Mouse (Mus musculus) embryonic facial prominence, embryonic 15.5 days (tissue): ENCODE results near the gene Srd5a1. TPM values are rescaled to one million over a fixed set of nuclear protein-coding genes. Genes with fewer than 3 reads are reported as not detected.
"Not testable (repeated sequence)": the region's sequence is repeated elsewhere in the genome, so short reads cannot be mapped to it uniquely, and the experiment has no call there.

Source experiments
- ATAC-seq: fragments of 200-750 bp; cut with Nextera tagmentation; 2 replicates; pipeline ENCODE4 v1.8.0; 2017; ENCODE audit warnings: low read depth, moderate TSS enrichment; ENCODE audit not compliant: insufficient number of reproducible peaks, low FRiP score, low TSS enrichment
- H3K27ac ChIP-seq: fragments of 300-500 bp; sonication (generic); replicated peaks from 2 replicates; pipeline ENCODE4 v1.5.1; 2015; ENCODE audit warnings: mild to moderate bottlenecking, inconsistent platforms
- H3K27me3 ChIP-seq: fragments of 300-500 bp; sonication (generic); 2 replicates; pipeline ENCODE4 v1.6.1; 2015; ENCODE audit warnings: inconsistent platforms
- H3K36me3 ChIP-seq: fragments of 300-500 bp; sonication (generic); 2 replicates; pipeline ENCODE4 v1.6.1; 2015; ENCODE audit warnings: mild to moderate bottlenecking, inconsistent platforms
- H3K4me1 ChIP-seq: fragments of 300-500 bp; sonication (generic); 2 replicates; pipeline ENCODE4 v1.6.1; 2015; ENCODE audit warnings: inconsistent platforms
- H3K4me2 ChIP-seq: fragments of 300-500 bp; sonication (generic); replicated peaks from 2 replicates; pipeline ENCODE4 v1.6.1; 2015; ENCODE audit warnings: mild to moderate bottlenecking, inconsistent platforms
- H3K4me3 ChIP-seq: fragments of 300-500 bp; sonication (generic); replicated peaks from 2 replicates; pipeline ENCODE4 v1.5.1; 2015; ENCODE audit warnings: mild to moderate bottlenecking, inconsistent platforms
- H3K9ac ChIP-seq: fragments of 300-500 bp; sonication (generic); 2 replicates; pipeline ENCODE4 v1.6.1; 2015; ENCODE audit warnings: inconsistent platforms
- H3K9me3 ChIP-seq: fragments of 300-500 bp; sonication (generic); replicated peaks from 2 replicates; pipeline ENCODE4 v1.6.1; 2016; ENCODE audit warnings: inconsistent platforms
- WGBS: fragments of 180-500 bp; shearing (Covaris S2); methylation state at CpG from one replicate; pipeline ENCODE4 v1.1.7; 2015; 5-methylcytosine and 5-hydroxymethylcytosine counted together
- polyA plus RNA-seq: library from polyadenylated mRNA; unstranded; fragments of >200 nt; fragmentation: Nextera tagmentation; extraction: Ambion mirVana; gene quantifications from 2 replicates; pipeline ENCODE4 v1.2.1, GENCODE M21; 2015

Srd5a1 gene
- polyA plus RNA-seq, 1 experiment from 2014 or later: 35.1 TPM

GRCm38 (mm10) chr13:69638108-69638626, 26.9 kb upstream of the Srd5a1 start:
- Histone ChIP-seq H3K4me1 (no peaks in the 10 kb centered on the region), H3K27me3 (no peaks in the 10 kb centered on the region), H3K36me3 (peaks cover 70% of the 10 kb centered on the region), H3K4me2 (no peak overlapping the region), H3K9ac (no peak overlapping the region), H3K27ac (no peak overlapping the region), H3K4me3 (no peak overlapping the region), H3K9me3 (no peaks in the 10 kb centered on the region)
- ATAC-seq: no peak
- WGBS: 78% methylated on average over 6 of the region's 6 CpGs

- H3K27ac ChIP-seq: no peak overlapping the region
- no peak for ATAC-seq
- no peaks in the 10 kb centered on the region for H3K4me1 ChIP-seq
- WGBS: 89% methylated on average over 9 of the region's 9 CpGs
- peaks cover 73% of the 10 kb centered on the region for H3K36me3 ChIP-seq
- no peaks in the 10 kb centered on the region for H3K9me3 ChIP-seq
- H3K4me3 ChIP-seq: no peak overlapping the region
- no peak overlapping the region for H3K9ac ChIP-seq
- no peaks in the 10 kb centered on the region for H3K27me3 ChIP-seq
- no peak overlapping the region for H3K4me2 ChIP-seq
These were observed 26.4 kb upstream of the Srd5a1 start for GRCm38 (mm10) chr13:69637657-69638056.

- H3K36me3 ChIP-seq: peaks cover 82% of the 10 kb centered on the region
- WGBS: 87% methylated on average over 6 of the region's 6 CpGs
- H3K4me2 ChIP-seq: no peak overlapping the region
- H3K27me3 ChIP-seq: no peaks in the 10 kb centered on the region
- no peak overlapping the region for H3K4me3 ChIP-seq
- ATAC-seq: no peak
- H3K9ac ChIP-seq: no peak overlapping the region
- no peak overlapping the region for H3K27ac ChIP-seq
- H3K4me1 ChIP-seq: no peaks in the 10 kb centered on the region
- no peaks in the 10 kb centered on the region for H3K9me3 ChIP-seq
These were observed 25.6 kb upstream of the Srd5a1 start for GRCm38 (mm10) chr13:69636816-69637215.

GRCm38 (mm10) chr13:69636375-69636774, 25.1 kb upstream of the Srd5a1 start:
- H3K36me3 ChIP-seq: peaks cover 83% of the 10 kb centered on the region
- WGBS: 87% methylated on average over 3 of the region's 3 CpGs

GRCm38 (mm10) chr13:69635836-69636235, 24.6 kb upstream of the Srd5a1 start:
- H3K27ac ChIP-seq, H3K9me3 ChIP-seq, H3K27me3 ChIP-seq, H3K4me2 ChIP-seq, H3K9ac ChIP-seq, H3K4me1 ChIP-seq, ATAC-seq, H3K4me3 ChIP-seq: not testable (repeated sequence)
- 95% methylated on average over 7 of the region's 7 CpGs for WGBS
- peaks cover 85% of the 10 kb centered on the region for H3K36me3 ChIP-seq

More at GRCm38 (mm10) chr13:69636375-69636774, 25.1 kb upstream of the Srd5a1 start:
- no peak overlapping the region for H3K4me2 ChIP-seq
- ATAC-seq: no peak
- H3K27ac ChIP-seq: no peak overlapping the region
- H3K9ac ChIP-seq: no peak overlapping the region
- no peaks in the 10 kb centered on the region for H3K4me1 ChIP-seq
- H3K4me3 ChIP-seq: no peak overlapping the region
- H3K9me3 ChIP-seq: no peaks in the 10 kb centered on the region
- no peaks in the 10 kb centered on the region for H3K27me3 ChIP-seq

- H3K4me1 ChIP-seq: no peaks in the 10 kb centered on the region
- WGBS: 91% methylated on average over 2 of the region's 2 CpGs
- no peaks in the 10 kb centered on the region for H3K9me3 ChIP-seq
- H3K9ac ChIP-seq: no peak overlapping the region
- no peak overlapping the region for H3K4me3 ChIP-seq
- peaks cover 87% of the 10 kb centered on the region for H3K36me3 ChIP-seq
- no peaks in the 10 kb centered on the region for H3K27me3 ChIP-seq
- H3K4me2 ChIP-seq: no peak overlapping the region
- no peak overlapping the region for H3K27ac ChIP-seq
- no peak for ATAC-seq
These were observed 22.7 kb upstream of the Srd5a1 start for GRCm38 (mm10) chr13:69633988-69634387.

GRCm38 (mm10) chr13:69633551-69633950, 22.3 kb upstream of the Srd5a1 start:
- no peak for ATAC-seq
- no peaks in the 10 kb centered on the region for H3K27me3 ChIP-seq
- no peak overlapping the region for H3K4me3 ChIP-seq
- no peak overlapping the region for H3K9ac ChIP-seq
- no peaks in the 10 kb centered on the region for H3K4me1 ChIP-seq
- no peak overlapping the region for H3K27ac ChIP-seq
- peaks cover 87% of the 10 kb centered on the region for H3K36me3 ChIP-seq
- 87% methylated on average over 9 of the region's 9 CpGs for WGBS
- H3K4me2 ChIP-seq: no peak overlapping the region
- no peaks in the 10 kb centered on the region for H3K9me3 ChIP-seq

GRCm38 (mm10) chr13:69631659-69632058, 20.4 kb upstream of the Srd5a1 start:
- Histone ChIP-seq H3K9ac (no peak overlapping the region), H3K36me3 (peaks cover 89% of the 10 kb centered on the region), H3K4me3 (no peak overlapping the region), H3K27ac (no peak overlapping the region), H3K27me3 (no peaks in the 10 kb centered on the region), H3K9me3 (no peaks in the 10 kb centered on the region), H3K4me1 (no peaks in the 10 kb centered on the region), H3K4me2 (no peak overlapping the region)
- no peak for ATAC-seq
- 83% methylated on average over 4 of the region's 4 CpGs for WGBS

- Histone ChIP-seq H3K27me3 (no peaks in the 10 kb centered on the region), H3K4me3 (no peak overlapping the region), H3K4me1 (no peaks in the 10 kb centered on the region), H3K36me3 (peaks cover 95% of the 10 kb centered on the region), H3K9me3 (no peaks in the 10 kb centered on the region), H3K4me2 (no peak overlapping the region), H3K9ac (no peak overlapping the region), H3K27ac (no peak overlapping the region)
- no peak for ATAC-seq
- 91% methylated on average over 3 of the region's 3 CpGs for WGBS
These were observed 19.9 kb upstream of the Srd5a1 start for GRCm38 (mm10) chr13:69631111-69631510.

GRCm38 (mm10) chr13:69630576-69630975, 19.3 kb upstream of the Srd5a1 start:
- H3K4me1 ChIP-seq: no peaks in the 10 kb centered on the region
- H3K36me3 ChIP-seq: peaks cover 97% of the 10 kb centered on the region
- H3K9me3 ChIP-seq: no peaks in the 10 kb centered on the region
- no peak overlapping the region for H3K4me3 ChIP-seq
- no peak for ATAC-seq
- H3K4me2 ChIP-seq: no peak overlapping the region
- H3K9ac ChIP-seq: no peak overlapping the region
- H3K27ac ChIP-seq: no peak overlapping the region
- WGBS: 68% methylated on average over 8 of the region's 8 CpGs
- no peaks in the 10 kb centered on the region for H3K27me3 ChIP-seq

- no peaks in the 10 kb centered on the region for H3K4me1 ChIP-seq
- peaks cover 96% of the 10 kb centered on the region for H3K36me3 ChIP-seq
- ATAC-seq: no peak
- no peak overlapping the region for H3K4me3 ChIP-seq
- WGBS: 95% methylated on average over 3 of the region's 3 CpGs
- H3K4me2 ChIP-seq: no peak overlapping the region
- H3K27ac ChIP-seq: no peak overlapping the region
- H3K27me3 ChIP-seq: no peaks in the 10 kb centered on the region
- H3K9me3 ChIP-seq: no peaks in the 10 kb centered on the region
- H3K9ac ChIP-seq: no peak overlapping the region
These were observed 16.7 kb upstream of the Srd5a1 start for GRCm38 (mm10) chr13:69627941-69628340.

- Histone ChIP-seq H3K36me3 (peaks cover 86% of the 10 kb centered on the region), H3K27me3 (no peaks in the 10 kb centered on the region), H3K9ac (no peak overlapping the region), H3K4me1 (no peaks in the 10 kb centered on the region), H3K4me3 (no peak overlapping the region), H3K9me3 (no peaks in the 10 kb centered on the region), H3K4me2 (no peak overlapping the region), H3K27ac (no peak overlapping the region)
- 85% methylated on average over 3 of the region's 3 CpGs for WGBS
- ATAC-seq: no peak
These were observed 13.3 kb upstream of the Srd5a1 start for GRCm38 (mm10) chr13:69624510-69624909.
